Mouse (Mus musculus): ENCODE data around the gene Xpnpep1. TPM values are rescaled to one million over a fixed set of nuclear protein-coding genes. Genes with fewer than 3 reads are reported as not detected.

Xpnpep1 gene
- 167 and 169 TPM in 2 replicates for polyA plus RNA-seq (2015; fragmentation: Nextera tagmentation; extraction: Ambion mirVana)

- Histone ChIP-seq H3K4me1 (peaks cover 43% of the 10 kb centered on the region), H3K4me3 (peak within 1 kb of the TSS; percentile 93), H3K27me3 (no peaks in the 10 kb centered on the region), H3K9ac (no peak within 1 kb of the TSS), H3K27ac (peak within 1 kb of the TSS; percentile 91), H3K4me2 (peak within 1 kb of the TSS; percentile 62), H3K36me3 (no peaks in the 10 kb centered on the region), H3K9me3 (no peaks in the 10 kb centered on the region)
- no peak for ATAC-seq (ENCODE audit: borderline replicate concordance, extremely low read depth, low FRiP score, low TSS enrichment)
- WGBS: 52% methylated on average over 23 of the region's 23 CpGs
These were observed at the start of gene Xpnpep1 for GRCm38 (mm10) chr19:53040164-53041132. Gene Xpnpep1 (minus strand): TSS chr19:53040214.

GRCm38 (mm10) chr19:53087268-53088143 lies 47.5 kb upstream of the Xpnpep1 start:
- H3K4me3 ChIP-seq: peak overlapping the region; percentile 12
- H3K9me3 ChIP-seq: no peaks in the 10 kb centered on the region
- WGBS: 10% methylated on average over 25 of the region's 25 CpGs
- peak overlapping the region; percentile 96 for H3K27ac ChIP-seq
- ATAC-seq (ENCODE audit: borderline replicate concordance, extremely low read depth, low FRiP score, low TSS enrichment): peak; percentile 70; the same call in 1 of the 2 replicates
- no peak overlapping the region for H3K9ac ChIP-seq
- peak overlapping the region; percentile 49 for H3K4me2 ChIP-seq
- H3K4me1 ChIP-seq: peaks cover 61% of the 10 kb centered on the region
- no peaks in the 10 kb centered on the region for H3K27me3 ChIP-seq
- no peaks in the 10 kb centered on the region for H3K36me3 ChIP-seq

- Histone ChIP-seq H3K4me3 (peak overlapping the region; percentile 12; the same call in 1 of the 2 replicates), H3K4me1 (peaks cover 63% of the 10 kb centered on the region), H3K9me3 (no peaks in the 10 kb centered on the region), H3K27me3 (no peaks in the 10 kb centered on the region), H3K36me3 (no peaks in the 10 kb centered on the region), H3K4me2 (peak overlapping the region; percentile 49), H3K27ac (peak overlapping the region; percentile 96), H3K9ac (0 out of 2 replicates have a peak overlapping the region, but pooled peaks have one; percentile 8)
- WGBS: 24% methylated on average over 12 of the region's 12 CpGs
- peak; percentile 61 for ATAC-seq (ENCODE audit: borderline replicate concordance, extremely low read depth, low FRiP score, low TSS enrichment)
These were observed 46.8 kb upstream of the Xpnpep1 start for GRCm38 (mm10) chr19:53086861-53087260.

GRCm38 (mm10) chr19:53084735-53085134 lies 44.7 kb upstream of the Xpnpep1 start:
- 8% methylated on average over 5 of the region's 5 CpGs for WGBS
- peaks cover 77% of the 10 kb centered on the region for H3K4me1 ChIP-seq
- peak overlapping the region; percentile 5 for H3K4me2 ChIP-seq
- no peak overlapping the region for H3K9ac ChIP-seq
- H3K9me3 ChIP-seq: no peaks in the 10 kb centered on the region
- peak overlapping the region; percentile 96 for H3K27ac ChIP-seq
- H3K36me3 ChIP-seq: no peaks in the 10 kb centered on the region
- peak; percentile 68 for ATAC-seq (ENCODE audit: borderline replicate concordance, extremely low read depth, low FRiP score, low TSS enrichment)
- H3K4me3 ChIP-seq: no peak overlapping the region
- no peaks in the 10 kb centered on the region for H3K27me3 ChIP-seq

GRCm38 (mm10) chr19:53082862-53083261 lies 42.8 kb upstream of the Xpnpep1 start:
- ATAC-seq (ENCODE audit: borderline replicate concordance, extremely low read depth, low FRiP score, low TSS enrichment): no peak
- Histone ChIP-seq H3K36me3 (no peaks in the 10 kb centered on the region), H3K4me1 (peaks cover 74% of the 10 kb centered on the region), H3K27ac (no peak overlapping the region), H3K9ac (no peak overlapping the region), H3K9me3 (no peaks in the 10 kb centered on the region), H3K4me3 (no peak overlapping the region), H3K27me3 (no peaks in the 10 kb centered on the region), H3K4me2 (no peak overlapping the region)
- WGBS: 41% methylated on average over 8 of the region's 8 CpGs

GRCm38 (mm10) chr19:53081339-53081738 lies 41.3 kb upstream of the Xpnpep1 start:
- Histone ChIP-seq H3K27me3 (no peaks in the 10 kb centered on the region), H3K9me3 (no peaks in the 10 kb centered on the region), H3K4me3 (no peak overlapping the region), H3K27ac (peak overlapping the region; percentile 62), H3K4me2 (no peak overlapping the region), H3K9ac (no peak overlapping the region), H3K4me1 (peaks cover 70% of the 10 kb centered on the region), H3K36me3 (no peaks in the 10 kb centered on the region)
- 66% methylated on average over 3 of the region's 3 CpGs for WGBS
- no peak for ATAC-seq (ENCODE audit: borderline replicate concordance, extremely low read depth, low FRiP score, low TSS enrichment)

- 29% methylated on average over 6 of the region's 6 CpGs for WGBS
- Histone ChIP-seq H3K4me3 (no peak overlapping the region), H3K4me1 (peaks cover 70% of the 10 kb centered on the region), H3K27me3 (no peaks in the 10 kb centered on the region), H3K9ac (no peak overlapping the region), H3K4me2 (no peak overlapping the region), H3K27ac (peak overlapping the region; percentile 62), H3K36me3 (no peaks in the 10 kb centered on the region), H3K9me3 (no peaks in the 10 kb centered on the region)
- no peak for ATAC-seq (ENCODE audit: borderline replicate concordance, extremely low read depth, low FRiP score, low TSS enrichment)
These were observed 40.9 kb upstream of the Xpnpep1 start for GRCm38 (mm10) chr19:53080921-53081320.

GRCm38 (mm10) chr19:53080487-53080886 lies 40.5 kb upstream of the Xpnpep1 start:
- Histone ChIP-seq H3K9me3 (no peaks in the 10 kb centered on the region), H3K4me1 (peaks cover 70% of the 10 kb centered on the region), H3K4me2 (no peak overlapping the region), H3K9ac (no peak overlapping the region), H3K27me3 (no peaks in the 10 kb centered on the region), H3K36me3 (no peaks in the 10 kb centered on the region), H3K27ac (peak overlapping the region; percentile 62; the same call in 1 of the 2 replicates), H3K4me3 (no peak overlapping the region)
- 37% methylated on average over 3 of the region's 3 CpGs for WGBS
- no peak for ATAC-seq (ENCODE audit: borderline replicate concordance, extremely low read depth, low FRiP score, low TSS enrichment)

GRCm38 (mm10) chr19:53080026-53080425 lies 40.0 kb upstream of the Xpnpep1 start:
- WGBS: 76% methylated on average over 11 of the region's 11 CpGs
- peaks cover 70% of the 10 kb centered on the region for H3K4me1 ChIP-seq

GRCm38 (mm10) chr19:53078271-53079085 lies 38.5 kb upstream of the Xpnpep1 start:
- Histone ChIP-seq H3K4me1 (peaks cover 77% of the 10 kb centered on the region), H3K27ac (no peak overlapping the region), H3K36me3 (no peaks in the 10 kb centered on the region), H3K4me3 (no peak overlapping the region), H3K27me3 (no peaks in the 10 kb centered on the region), H3K9ac (no peak overlapping the region), H3K9me3 (no peaks in the 10 kb centered on the region), H3K4me2 (no peak overlapping the region)
- 57% methylated on average over 9 of the region's 9 CpGs for WGBS
- no peak for ATAC-seq (ENCODE audit: borderline replicate concordance, extremely low read depth, low FRiP score, low TSS enrichment)

More at GRCm38 (mm10) chr19:53080026-53080425, 40.0 kb upstream of the Xpnpep1 start:
- no peak overlapping the region for H3K27ac ChIP-seq
- H3K4me3 ChIP-seq: no peak overlapping the region
- H3K27me3 ChIP-seq: no peaks in the 10 kb centered on the region
- no peak for ATAC-seq (ENCODE audit: borderline replicate concordance, extremely low read depth, low FRiP score, low TSS enrichment)
- H3K36me3 ChIP-seq: no peaks in the 10 kb centered on the region
- H3K4me2 ChIP-seq: no peak overlapping the region
- no peak overlapping the region for H3K9ac ChIP-seq
- no peaks in the 10 kb centered on the region for H3K9me3 ChIP-seq

- no peak for ATAC-seq (ENCODE audit: borderline replicate concordance, extremely low read depth, low FRiP score, low TSS enrichment)
- Histone ChIP-seq H3K4me1 (peaks cover 71% of the 10 kb centered on the region), H3K36me3 (no peaks in the 10 kb centered on the region), H3K27me3 (no peaks in the 10 kb centered on the region), H3K4me3 (no peak overlapping the region), H3K4me2 (no peak overlapping the region), H3K9ac (no peak overlapping the region), H3K27ac (peak overlapping the region; percentile 56), H3K9me3 (no peaks in the 10 kb centered on the region)
- WGBS: 65% methylated on average over 5 of the region's 5 CpGs
These were observed 37.3 kb upstream of the Xpnpep1 start for GRCm38 (mm10) chr19:53077278-53077677.
